Mouse (Mus musculus) liver, embryonic 14.5 days (tissue): ENCODE measurements at regions not wholly inside any gene's neighbourhood (a gene's known extent, or its start where the extent isn't known, plus 50 kb on each side); places are given as distances from the start of the nearest gene placed in this dataset.

Source experiments
- CTCF ChIP-seq: IDR thresholded peaks from 2 replicates; pipeline ENCODE4 v1.5.1; 2016; ENCODE audit warnings: antibody characterized with exemption, low read depth, control low read depth
- EP300 ChIP-seq: IDR thresholded peaks from 2 replicates; pipeline ENCODE4 v1.6.1; 2016; ENCODE audit warnings: antibody characterized with exemption, low read depth

DNA sequence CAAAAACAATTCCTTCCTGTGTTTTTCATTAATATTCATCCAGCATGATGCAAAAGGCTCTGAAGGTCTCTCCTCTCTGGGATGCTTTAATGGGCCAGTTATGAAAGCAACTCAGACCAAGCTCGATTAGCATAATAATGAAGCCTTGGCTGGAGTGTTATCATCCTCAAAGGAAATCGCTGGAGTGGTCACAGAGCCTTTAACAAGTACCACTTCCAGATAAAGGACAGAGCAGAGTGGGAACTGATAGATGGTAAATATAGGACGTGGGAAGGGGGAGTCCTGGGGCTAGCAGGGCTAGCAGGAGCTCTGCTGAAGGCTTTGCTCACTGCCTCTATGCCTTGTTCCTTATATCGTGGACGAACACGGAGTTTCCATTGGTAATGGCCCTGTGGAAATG lies 251.7 kb downstream of the Slc4a3 start:
- no peak for TF ChIP-seq CTCF
- TF ChIP-seq EP300: no peak
